Mouse (Mus musculus): Measurements from ENCODE around the gene Tpte. TPM values are rescaled to one million over a fixed set of nuclear protein-coding genes. Genes with fewer than 3 reads are reported as not detected.
"Not testable (repeated sequence)": the region's sequence is repeated elsewhere in the genome, so short reads cannot be mapped to it uniquely, and the experiment has no call there.

Tpte gene
- total RNA-seq (2017): not detected in 3 replicates

- ATAC-seq (replicated peaks; ENCODE audit: insufficient number of reproducible peaks, low FRiP score, low TSS enrichment, poor library complexity, severe bottlenecking): no peak
Measured at GRCm38 (mm10) chr8:22282999-22283491, at the start of gene Tpte. TSS of gene Tpte (plus strand) at chr8:22283441.

- ATAC-seq (replicated peaks; ENCODE audit: insufficient number of reproducible peaks, low FRiP score, low TSS enrichment, poor library complexity, severe bottlenecking): no peak
Measured at GRCm38 (mm10) chr8:22242986-22243385, 40.3 kb upstream of the Tpte start.

- no peak for ATAC-seq (replicated peaks; ENCODE audit: insufficient number of reproducible peaks, low FRiP score, low TSS enrichment, poor library complexity, severe bottlenecking)
Measured at GRCm38 (mm10) chr8:22245663-22246062, 37.6 kb upstream of the Tpte start.

- no peak for ATAC-seq (replicated peaks; ENCODE audit: insufficient number of reproducible peaks, low FRiP score, low TSS enrichment, poor library complexity, severe bottlenecking)
Measured at GRCm38 (mm10) chr8:22247956-22248355, 35.3 kb upstream of the Tpte start.

- ATAC-seq (replicated peaks; ENCODE audit: insufficient number of reproducible peaks, low FRiP score, low TSS enrichment, poor library complexity, severe bottlenecking): no peak
Measured at GRCm38 (mm10) chr8:22249080-22249479, 34.2 kb upstream of the Tpte start.

- no peak for ATAC-seq (replicated peaks; ENCODE audit: insufficient number of reproducible peaks, low FRiP score, low TSS enrichment, poor library complexity, severe bottlenecking)
Measured at GRCm38 (mm10) chr8:22258946-22259450, 24.2 kb upstream of the Tpte start.

GRCm38 (mm10) chr8:22259531-22259930 lies 23.7 kb upstream of the Tpte start:
- ATAC-seq (replicated peaks; ENCODE audit: insufficient number of reproducible peaks, low FRiP score, low TSS enrichment, poor library complexity, severe bottlenecking): no peak

- ATAC-seq (replicated peaks; ENCODE audit: insufficient number of reproducible peaks, low FRiP score, low TSS enrichment, poor library complexity, severe bottlenecking): no peak
Measured at GRCm38 (mm10) chr8:22260091-22260722, 23.0 kb upstream of the Tpte start.

GRCm38 (mm10) chr8:22262267-22262666 lies 21.0 kb upstream of the Tpte start:
- ATAC-seq (replicated peaks; ENCODE audit: insufficient number of reproducible peaks, low FRiP score, low TSS enrichment, poor library complexity, severe bottlenecking): no peak

- ATAC-seq (replicated peaks; ENCODE audit: insufficient number of reproducible peaks, low FRiP score, low TSS enrichment, poor library complexity, severe bottlenecking): no peak
Measured at GRCm38 (mm10) chr8:22264292-22264691, 18.9 kb upstream of the Tpte start.

- ATAC-seq (replicated peaks; ENCODE audit: insufficient number of reproducible peaks, low FRiP score, low TSS enrichment, poor library complexity, severe bottlenecking): no peak
Measured at GRCm38 (mm10) chr8:22264787-22265186, 18.5 kb upstream of the Tpte start.

- no peak for ATAC-seq (replicated peaks; ENCODE audit: insufficient number of reproducible peaks, low FRiP score, low TSS enrichment, poor library complexity, severe bottlenecking)
Measured at GRCm38 (mm10) chr8:22265194-22265593, 18.0 kb upstream of the Tpte start.

GRCm38 (mm10) chr8:22266809-22267208 lies 16.4 kb upstream of the Tpte start:
- no peak for ATAC-seq (replicated peaks; ENCODE audit: insufficient number of reproducible peaks, low FRiP score, low TSS enrichment, poor library complexity, severe bottlenecking)

GRCm38 (mm10) chr8:22273142-22273541 lies 10.1 kb upstream of the Tpte start:
- ATAC-seq (replicated peaks; ENCODE audit: insufficient number of reproducible peaks, low FRiP score, low TSS enrichment, poor library complexity, severe bottlenecking): no peak

- ATAC-seq (replicated peaks; ENCODE audit: insufficient number of reproducible peaks, low FRiP score, low TSS enrichment, poor library complexity, severe bottlenecking): no peak
Measured at GRCm38 (mm10) chr8:22274641-22275040, 8.6 kb upstream of the Tpte start.

GRCm38 (mm10) chr8:22302326-22302725 lies 19.1 kb downstream of the Tpte start:
- ATAC-seq (replicated peaks; ENCODE audit: insufficient number of reproducible peaks, low FRiP score, low TSS enrichment, poor library complexity, severe bottlenecking): no peak

- ATAC-seq (replicated peaks; ENCODE audit: insufficient number of reproducible peaks, low FRiP score, low TSS enrichment, poor library complexity, severe bottlenecking): no peak
Measured at GRCm38 (mm10) chr8:22302896-22303306, 19.7 kb downstream of the Tpte start.

GRCm38 (mm10) chr8:22304045-22304444 lies 20.8 kb downstream of the Tpte start:
- not testable (repeated sequence) for ATAC-seq (replicated peaks; ENCODE audit: insufficient number of reproducible peaks, low FRiP score, low TSS enrichment, poor library complexity, severe bottlenecking)

- no peak for ATAC-seq (replicated peaks; ENCODE audit: insufficient number of reproducible peaks, low FRiP score, low TSS enrichment, poor library complexity, severe bottlenecking)
Measured at GRCm38 (mm10) chr8:22306999-22307398, 23.8 kb downstream of the Tpte start.

GRCm38 (mm10) chr8:22311446-22311845 lies 28.2 kb downstream of the Tpte start:
- no peak for ATAC-seq (replicated peaks; ENCODE audit: insufficient number of reproducible peaks, low FRiP score, low TSS enrichment, poor library complexity, severe bottlenecking)

- no peak for ATAC-seq (replicated peaks; ENCODE audit: insufficient number of reproducible peaks, low FRiP score, low TSS enrichment, poor library complexity, severe bottlenecking)
Measured at GRCm38 (mm10) chr8:22335426-22335825, 52.2 kb downstream of the Tpte start.

Measured in monocyte, adult 5-6 weeks (primary cell).